Mouse (Mus musculus): Measurements from ENCODE around the gene Adcy6. TPM values are rescaled to one million over a fixed set of nuclear protein-coding genes. Genes with fewer than 3 reads are reported as not detected.
"Not testable (repeated sequence)": the region's sequence is repeated elsewhere in the genome, so short reads cannot be mapped to it uniquely, and the experiment has no call there.

Gene Adcy6
- total RNA-seq, 2 experiments from 2014 or later, result 45.8 to 49.7 TPM

DNA sequence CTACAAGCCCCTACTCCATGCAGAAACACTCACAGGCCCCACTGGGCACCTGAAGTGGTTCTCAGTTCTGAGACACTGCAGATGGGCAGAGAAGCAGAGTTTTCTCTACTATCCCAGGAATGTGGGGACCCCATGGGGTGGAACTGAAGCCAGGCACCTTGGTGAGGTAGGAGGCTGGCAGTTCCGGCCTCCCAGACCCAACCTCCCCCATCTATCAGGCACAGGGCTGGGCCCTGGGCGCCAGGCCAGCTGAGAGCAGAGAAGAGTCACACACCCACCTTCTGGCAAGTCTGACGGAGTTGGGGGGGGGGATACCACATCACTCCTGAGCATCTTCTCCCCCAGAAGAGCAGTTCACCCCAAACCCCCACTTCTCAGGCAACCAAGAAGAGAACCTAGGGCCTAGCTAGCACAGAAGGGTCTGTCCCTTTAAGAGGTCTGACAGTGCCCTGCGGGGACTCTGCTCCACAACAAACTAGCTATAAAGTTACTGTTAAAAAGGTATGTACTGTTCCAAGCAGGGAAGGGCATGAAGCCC lies 6.9 kb downstream of the Adcy6 start:
- no peak for DNase-seq (ENCODE audit: low spot score in 2 of 2)

DNA sequence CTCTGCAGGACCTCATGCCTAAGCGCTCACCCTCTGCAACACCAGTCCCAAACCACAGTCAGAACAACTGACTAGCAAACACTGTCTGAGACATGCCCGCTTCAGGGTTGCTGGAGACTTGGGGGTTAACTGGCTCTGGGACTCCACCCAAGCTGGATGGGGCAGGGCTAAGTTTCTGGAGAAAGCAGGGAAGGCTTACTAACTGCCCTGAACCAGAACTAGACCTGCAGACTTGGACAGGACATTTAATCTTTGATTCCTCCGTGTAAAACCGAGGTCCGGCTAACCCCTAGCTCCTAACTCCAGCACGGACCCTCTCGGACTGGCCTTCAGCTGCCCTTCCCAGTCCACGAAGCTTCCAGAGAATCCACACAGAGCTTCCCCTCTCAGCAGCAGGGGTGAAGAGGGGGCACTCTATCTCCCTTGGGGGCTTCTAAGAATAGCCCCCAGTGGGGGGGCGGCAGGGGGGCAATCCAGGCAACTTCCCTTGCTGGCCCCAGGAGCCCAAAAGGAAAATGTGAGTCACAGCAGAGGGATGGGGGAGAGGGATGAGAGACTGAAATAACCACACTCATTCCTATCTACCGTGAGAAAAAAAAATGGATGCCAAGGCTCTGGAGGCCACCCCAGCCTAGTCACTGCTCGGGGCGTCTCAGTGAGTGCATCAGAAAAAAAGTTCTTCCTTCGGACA lies 7.5 kb downstream of the Adcy6 start:
- DNase-seq (ENCODE audit: low spot score in 2 of 2), result no peak

DNA sequence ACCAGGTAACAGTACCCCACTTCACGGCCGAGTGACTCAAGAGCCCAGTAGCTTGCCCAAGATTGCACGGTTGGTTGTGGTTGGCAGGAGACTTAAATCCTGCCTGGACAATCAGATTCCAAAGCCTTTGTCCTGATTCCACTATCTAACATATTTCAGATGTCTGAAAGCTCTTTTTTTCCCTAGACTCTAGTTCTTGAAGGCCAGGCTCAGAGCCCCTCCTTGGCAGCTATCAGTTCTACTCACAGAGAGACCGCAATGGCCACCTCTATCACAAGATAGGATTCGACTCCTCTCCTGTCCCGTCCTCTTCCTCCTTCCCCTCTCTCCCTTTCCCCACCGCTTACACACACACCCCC lies 8.1 kb downstream of the Adcy6 start:
- no peak for DNase-seq (ENCODE audit: low spot score in 2 of 2)

DNA sequence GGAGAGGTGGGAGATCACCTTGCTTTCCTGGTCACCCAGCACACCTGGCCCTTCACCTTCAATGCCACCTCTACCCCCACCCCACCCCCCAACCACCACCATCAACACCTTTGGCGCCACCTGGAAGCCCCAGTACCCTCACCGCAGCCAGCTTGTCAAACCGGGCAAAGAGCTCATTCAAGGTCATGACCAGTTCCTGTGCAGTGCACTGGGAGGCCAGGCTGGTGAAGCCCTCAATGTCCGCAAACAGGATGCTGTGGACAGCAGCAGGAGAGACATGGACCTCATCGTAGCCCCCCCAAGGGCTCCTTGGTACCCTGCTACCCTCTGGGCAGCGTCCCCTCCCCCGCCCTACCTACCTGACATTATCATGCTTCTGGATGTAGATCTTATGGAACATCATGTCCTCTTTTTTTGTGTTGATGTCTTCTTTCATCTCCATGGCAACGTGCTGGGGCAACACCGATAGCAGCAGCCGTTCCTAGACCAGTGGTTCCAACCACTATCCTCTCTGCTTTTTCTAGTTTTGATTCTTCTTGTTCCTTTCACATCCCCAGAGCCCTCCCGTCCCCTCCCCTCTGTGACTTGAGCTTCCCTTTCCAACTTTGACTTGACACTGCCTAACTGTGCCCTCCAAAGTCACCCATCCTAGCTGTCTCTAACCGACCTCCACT lies 9.7 kb downstream of the Adcy6 start:
- no peak for DNase-seq (ENCODE audit: low spot score in 2 of 2)

DNA sequence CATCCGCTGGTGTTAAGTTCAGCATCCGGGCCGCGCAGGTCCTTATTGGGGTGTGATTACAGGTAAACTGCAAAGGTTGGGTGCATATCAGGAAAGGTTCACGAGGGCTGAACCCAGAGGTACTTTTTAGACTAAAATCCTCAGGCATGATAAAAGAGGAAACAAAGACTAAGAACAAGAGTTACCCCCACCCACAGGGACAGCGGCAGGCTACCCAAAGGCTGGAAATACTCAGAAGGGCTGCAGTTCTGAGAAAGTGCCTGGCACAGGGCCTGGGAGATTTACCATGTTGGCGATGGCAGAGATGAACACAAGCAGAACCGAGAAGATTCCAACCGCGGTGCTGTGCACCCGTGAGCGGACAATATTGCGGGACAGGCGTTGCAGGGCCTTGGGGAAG lies 13.3 kb downstream of the Adcy6 start:
- DNase-seq (ENCODE audit: low spot score in 2 of 2), result no peak

DNA sequence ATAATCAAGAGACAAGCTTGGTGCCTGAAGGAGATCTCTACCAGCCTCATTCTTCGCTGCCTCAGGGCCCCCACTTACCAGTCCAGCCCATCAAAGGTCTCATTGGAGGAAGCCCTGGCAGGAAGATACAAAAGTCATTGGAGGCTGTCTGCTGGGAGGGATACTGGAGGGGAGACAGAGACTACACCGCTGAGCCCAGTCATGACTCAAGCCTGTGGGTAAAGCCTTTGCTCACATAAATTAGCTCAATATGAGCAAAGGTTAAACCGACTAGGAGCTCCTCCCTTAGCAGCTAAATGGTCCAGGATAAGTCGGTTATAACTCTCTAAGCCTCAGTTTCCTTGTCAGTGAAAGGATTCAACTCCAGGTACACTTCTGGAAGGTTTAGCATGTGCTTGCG lies 14.8 kb downstream of the Adcy6 start:
- no peak for DNase-seq (ENCODE audit: low spot score in 2 of 2)

DNA sequence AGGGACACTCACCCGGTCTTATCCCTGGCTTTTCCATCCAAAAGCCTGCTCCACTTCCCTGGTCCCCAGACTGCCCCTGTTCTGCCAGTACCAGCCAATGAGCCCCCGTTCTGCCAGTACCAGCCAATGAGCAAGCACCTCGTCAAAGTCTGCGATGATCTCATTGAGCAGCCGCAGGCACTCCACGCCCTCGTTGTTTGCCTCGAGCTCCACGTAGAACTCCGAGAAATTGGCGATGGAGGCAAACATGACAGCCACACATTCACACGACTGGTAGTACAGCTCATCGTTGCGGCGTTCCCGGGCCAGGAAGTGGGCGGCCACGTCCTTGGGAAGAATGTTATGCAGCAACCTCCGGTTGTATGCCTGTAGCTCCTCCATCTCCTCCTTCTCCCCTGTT lies 15.7 kb downstream of the Adcy6 start:
- peak; percentile 55 to 62 for DNase-seq (ENCODE audit: low spot score in 2 of 2)

DNA sequence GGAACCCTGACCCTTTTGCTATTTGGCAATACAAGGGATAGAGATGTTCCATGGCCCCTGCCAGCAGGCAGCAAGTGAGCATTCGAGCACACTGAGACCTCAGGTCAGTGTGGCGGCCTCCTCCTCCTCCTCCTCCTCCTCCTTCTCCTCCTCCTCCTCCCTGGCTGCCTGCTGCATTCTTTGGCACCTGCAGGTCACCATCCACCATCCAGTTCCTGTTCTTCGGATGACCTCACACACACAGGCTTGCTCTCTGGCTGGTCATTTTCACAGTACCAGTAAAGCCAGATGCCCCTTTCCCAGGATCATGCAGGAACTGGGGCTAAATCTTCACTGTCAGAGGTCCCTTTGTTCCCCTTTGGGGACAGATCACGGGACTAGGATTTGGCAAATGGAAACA lies 18.5 kb downstream of the Adcy6 start:
- DNase-seq (ENCODE audit: low spot score in 2 of 2), result no peak

DNA sequence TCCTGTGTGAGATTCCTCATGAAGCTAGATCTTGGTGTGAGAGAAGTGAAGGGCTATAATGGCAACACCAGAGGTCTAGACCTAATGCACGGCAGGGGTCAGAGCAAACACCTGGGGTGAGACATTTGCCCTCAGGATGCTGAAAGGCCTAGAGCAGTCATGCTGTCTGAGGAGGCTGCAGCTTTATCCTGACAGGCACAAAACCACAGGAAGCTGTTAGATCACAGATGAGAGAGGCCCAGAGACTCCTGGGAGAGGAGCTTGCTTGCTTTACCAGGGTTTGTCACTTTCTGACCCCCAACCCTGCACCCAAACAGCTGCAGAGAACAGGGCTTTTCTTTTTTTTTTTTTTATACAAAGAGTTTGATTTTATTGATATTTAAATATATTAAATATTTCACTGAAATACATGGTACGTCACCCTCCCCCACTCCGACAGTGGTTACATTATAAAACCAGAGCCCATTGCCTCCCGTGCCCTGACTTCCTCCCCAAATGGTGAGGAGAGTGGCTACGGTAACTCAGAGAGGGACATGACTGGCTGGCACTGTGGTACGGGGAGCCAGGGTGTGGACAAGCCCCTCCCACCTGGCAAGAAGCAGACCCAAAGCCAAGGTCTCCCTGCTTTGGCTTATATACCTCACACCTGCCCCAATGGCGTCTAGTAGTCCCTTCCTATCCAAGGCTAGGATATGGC lies 20.1 kb downstream of the Adcy6 start:
- DNase-seq (ENCODE audit: low spot score in 2 of 2), result no peak

DNA sequence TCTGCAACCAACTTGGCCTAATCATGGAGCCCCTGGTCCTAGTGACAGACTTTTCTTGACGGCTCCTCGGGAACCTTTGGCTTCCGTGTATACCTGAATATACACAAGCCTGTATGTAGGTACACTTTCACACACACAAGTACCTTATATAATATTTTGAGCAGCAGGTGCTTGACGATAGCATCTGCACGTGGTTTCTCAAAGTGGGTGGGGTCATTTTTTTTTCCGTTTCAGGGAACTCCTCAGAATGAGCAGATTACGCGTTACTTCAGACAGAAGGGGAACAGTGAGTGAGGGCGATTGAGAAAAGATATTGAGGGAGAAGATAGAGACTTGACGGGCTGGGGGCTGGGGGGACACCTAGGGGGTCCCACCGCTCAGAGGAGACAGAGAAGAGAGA lies 22.1 kb downstream of the Adcy6 start:
- no peak for DNase-seq (ENCODE audit: low spot score in 2 of 2)

DNA sequence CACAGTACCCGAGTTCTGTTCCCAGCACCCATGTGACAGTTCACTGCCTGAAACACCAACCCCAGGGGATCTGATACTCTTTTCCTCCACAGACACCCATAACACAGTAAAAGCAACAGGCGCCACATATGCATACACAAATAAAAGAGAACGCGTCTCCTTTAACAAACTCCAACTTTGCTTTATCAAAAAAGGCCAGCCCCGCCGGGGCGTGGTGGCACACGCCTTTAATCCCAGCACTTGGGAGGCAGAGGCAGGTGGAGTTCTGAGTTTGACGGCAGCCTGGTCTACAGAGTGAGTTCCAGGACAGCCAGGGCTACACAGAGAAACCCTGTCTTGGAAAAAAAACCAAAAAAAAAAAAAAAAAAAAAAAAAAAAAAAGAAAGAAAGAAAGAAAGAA lies 23.7 kb downstream of the Adcy6 start:
- not testable (repeated sequence) for DNase-seq (ENCODE audit: low spot score in 2 of 2)

DNA sequence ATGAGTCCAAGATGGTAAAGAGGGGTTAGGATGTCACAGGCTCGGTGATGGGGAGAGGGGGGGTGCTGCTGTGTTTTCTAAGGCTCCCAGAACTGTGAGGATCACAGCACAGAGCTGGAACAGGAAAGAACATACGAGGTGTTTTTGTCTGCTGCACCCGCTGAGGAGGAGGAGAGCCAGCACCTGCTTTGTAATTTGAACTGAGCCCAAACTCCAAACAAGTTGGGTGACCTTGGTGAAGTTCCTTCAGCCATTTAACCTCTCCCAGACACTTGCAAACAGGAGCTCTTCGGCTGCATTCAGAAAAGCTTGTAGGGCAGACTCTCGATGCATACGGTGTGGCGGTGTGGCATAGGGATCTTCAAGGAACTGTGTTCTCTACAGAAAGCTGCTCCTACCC lies 24.5 kb downstream of the Adcy6 start:
- DNase-seq (ENCODE audit: low spot score in 2 of 2), result no peak

DNA sequence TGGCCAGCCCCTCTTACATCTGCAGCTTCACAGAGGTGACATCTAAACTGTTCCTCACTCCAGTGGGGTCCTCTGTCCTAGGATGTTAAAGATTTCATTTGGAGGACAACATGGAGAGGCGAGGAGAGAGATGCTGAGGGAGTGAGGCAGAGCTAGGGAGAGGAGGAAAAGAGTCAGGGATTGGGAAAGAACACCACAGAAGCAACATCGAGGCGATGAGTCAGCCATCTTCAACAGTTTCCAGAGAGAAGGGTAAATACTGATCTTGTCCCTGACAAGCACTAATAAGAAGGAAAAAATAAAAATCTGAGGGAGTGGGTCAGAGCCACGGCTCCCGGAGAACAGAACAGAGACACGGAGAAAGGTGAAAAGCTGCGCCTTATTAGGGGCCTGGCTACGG lies 26.9 kb downstream of the Adcy6 start:
- no peak for DNase-seq (ENCODE audit: low spot score in 2 of 2)

DNA sequence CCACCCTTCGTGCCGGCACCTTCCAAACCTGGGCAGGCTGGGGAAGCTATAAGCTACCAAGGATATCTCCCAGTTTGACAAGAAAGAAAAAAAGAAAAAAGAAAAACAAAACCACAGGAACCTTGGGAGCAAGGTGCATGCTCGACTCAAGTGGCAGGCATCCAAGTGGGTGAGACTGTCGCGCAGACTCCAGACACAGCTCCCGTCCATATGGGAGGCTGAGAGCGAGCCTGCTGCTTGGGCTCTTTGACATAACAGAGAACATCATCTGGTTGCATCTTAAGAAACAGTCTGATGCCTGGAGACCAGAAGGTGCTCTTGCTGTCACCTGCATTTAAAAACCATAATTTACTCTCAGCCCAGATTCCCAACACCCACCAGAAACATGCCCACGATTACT lies 27.5 kb downstream of the Adcy6 start:
- no peak for DNase-seq (ENCODE audit: low spot score in 2 of 2)

DNA sequence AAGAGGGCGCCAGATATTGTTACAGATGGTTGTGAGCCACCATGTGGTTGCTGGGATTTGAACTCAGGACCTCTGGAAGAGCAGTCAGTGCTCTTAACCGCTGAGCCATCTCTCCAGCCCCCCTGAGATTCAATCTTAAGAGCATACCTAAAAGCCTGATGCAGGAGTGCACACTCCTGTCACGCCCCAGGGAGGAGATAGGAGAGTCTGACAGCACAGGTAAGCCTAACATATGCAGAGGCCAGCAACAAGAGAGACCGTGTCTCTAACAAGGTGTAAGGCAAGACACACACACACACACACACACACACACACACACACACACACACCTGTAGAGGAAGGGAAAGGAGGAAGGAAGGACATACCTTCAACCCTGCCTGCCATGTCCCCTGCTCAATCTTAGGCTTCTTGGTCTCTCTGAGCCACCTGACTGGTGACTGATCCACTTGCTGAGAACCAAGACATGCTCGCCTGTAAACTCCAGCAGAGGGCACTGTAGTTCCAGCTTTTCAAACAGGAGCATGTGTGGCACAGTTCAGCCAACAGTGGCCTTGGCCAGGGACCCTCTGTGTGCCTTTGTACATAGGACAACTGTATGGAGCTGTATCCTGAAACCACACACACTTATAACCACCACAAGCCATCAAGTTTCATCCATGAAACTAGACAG lies 29.9 kb downstream of the Adcy6 start:
- DNase-seq (ENCODE audit: low spot score in 2 of 2), result peak; percentile 79 to 80

DNA sequence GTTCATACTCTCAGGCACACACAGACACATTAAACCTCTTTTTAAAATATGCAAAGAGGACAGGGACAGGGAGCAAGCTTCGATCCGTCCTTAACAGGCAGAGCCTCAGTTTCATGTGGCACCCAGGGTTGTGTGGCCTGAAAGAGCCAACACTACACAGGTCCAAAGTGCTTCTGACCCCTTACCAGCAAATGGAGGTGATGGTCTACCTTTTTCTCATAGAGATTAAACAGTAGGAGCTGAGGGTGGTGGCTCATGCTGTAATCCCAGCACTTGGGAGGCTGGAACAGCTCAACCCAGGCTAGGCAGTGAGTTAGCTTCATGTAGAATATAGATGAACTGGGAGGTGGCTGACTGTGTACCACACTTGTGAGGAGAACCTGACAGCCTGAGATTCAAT lies 30.6 kb downstream of the Adcy6 start:
- no peak for DNase-seq (ENCODE audit: low spot score in 2 of 2)

DNA sequence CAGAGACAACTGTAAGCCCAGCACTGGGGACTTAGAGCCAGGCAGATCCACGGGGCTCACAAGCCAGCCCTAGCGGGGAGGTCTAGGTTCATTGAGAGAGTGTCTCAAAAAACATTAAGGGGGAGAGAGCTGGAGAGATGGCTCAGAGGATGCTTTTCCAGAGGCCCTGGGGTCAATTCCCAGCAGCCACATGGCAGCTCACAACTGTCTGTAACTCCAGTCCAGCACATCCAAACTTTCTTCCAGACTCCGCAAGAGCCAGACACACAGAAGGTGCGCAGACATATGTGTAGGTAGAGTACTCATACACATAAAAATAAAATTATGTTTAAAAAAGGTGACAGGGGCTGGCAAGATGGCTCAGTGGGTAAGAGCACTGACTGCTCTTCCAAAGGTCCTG lies 36.6 kb downstream of the Adcy6 start:
- DNase-seq (ENCODE audit: low spot score in 2 of 2), result no peak

DNA sequence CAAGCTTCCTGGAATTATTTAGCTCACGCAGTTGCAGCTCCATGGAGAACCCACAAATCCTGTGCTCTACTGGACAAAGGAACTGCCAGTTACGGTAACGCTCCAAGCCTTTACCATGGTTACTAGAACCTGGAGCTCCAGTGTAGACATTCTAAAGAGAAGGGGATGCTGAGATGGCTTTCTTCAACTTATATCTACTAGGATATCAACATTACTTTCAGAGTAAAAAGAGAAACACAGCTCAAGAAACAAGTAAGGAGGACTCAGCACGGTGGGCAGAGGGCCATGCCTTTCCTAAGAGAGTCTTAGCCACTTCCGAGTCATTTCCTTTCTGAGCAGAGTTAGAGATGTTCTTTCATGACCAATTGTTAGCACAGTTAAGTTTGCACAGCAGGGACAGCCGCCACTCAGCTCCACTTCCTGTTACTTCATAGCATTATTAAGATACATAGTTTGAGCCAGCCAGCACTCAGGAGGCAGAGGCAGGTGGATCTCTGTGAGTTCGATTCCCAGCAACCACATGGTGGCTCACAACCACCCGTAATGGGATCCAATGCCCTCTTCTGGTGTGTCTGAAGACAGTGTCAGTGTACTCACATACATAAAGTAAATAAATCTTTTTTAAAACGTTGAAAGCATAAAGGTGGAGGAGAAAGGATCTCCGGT lies 38.9 kb downstream of the Adcy6 start, which contains the start of the genes Ccnt1 and 4930415O20Rik:
Gene Ccnt1, minus strand, starts transcription at position 51 of the 666 bp plus-strand sequence.
Gene 4930415O20Rik, plus strand, starts transcription at position 132 of the 666 bp plus-strand sequence.
- no peak for DNase-seq (ENCODE audit: low spot score in 2 of 2)

DNA sequence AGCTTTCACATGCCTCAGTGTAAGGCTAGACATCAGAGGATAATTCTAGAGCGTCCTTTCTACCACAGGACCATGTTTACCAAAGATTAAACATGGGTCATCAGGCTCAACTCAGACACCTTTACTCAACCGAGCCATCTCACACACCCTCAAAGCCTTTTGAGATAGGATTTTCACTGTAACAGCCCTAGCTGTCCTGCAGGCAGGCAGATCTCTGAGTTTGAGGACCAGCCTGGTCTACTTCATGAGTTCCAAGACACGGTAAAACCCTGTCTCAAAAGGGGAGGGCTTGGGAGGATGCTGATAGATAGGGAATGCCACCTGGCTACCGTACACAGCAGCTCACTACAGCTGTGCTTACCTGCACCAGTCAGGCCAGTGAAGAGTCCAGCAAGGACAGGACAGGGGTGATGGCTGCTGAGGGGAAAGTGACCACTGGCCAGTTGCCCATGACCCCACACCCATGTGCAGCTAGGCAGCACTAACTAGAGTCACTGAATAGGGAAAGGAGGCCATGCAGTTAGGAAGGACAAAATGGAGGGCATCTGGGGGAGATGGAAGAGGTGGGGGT lies 40.0 kb downstream of the Adcy6 start:
- no peak for DNase-seq (ENCODE audit: low spot score in 2 of 2)

DNA sequence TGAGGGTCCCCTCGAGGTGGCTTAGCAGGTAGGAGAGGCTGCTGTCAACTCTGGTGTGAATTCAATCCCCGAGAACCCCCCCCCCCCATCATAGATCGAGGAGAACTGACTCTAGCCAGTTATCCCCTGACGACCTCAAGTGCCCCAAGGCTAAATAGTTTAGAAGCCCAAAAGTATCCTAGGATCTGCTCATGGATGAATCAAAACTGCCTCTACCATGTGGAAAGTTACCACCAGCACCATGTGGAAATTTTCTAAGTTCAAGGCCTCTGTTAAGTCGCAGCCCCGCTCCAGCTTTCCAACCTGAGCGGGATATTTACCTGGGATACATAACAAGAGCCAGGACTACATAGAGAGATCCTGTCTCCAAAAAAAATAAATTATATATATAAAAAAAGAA lies 40.7 kb downstream of the Adcy6 start:
- DNase-seq (ENCODE audit: low spot score in 2 of 2), result no peak

Measured in left cerebral cortex, adult 18-20 months (tissue).